Mouse (Mus musculus): ENCODE measurements around the gene Mrps36. TPM values are rescaled to one million over a fixed set of nuclear protein-coding genes. Genes with fewer than 3 reads are reported as not detected.

The Mrps36 gene
- polyA plus RNA-seq, 1 experiment from 2014 or later, result 162 TPM

DNA sequence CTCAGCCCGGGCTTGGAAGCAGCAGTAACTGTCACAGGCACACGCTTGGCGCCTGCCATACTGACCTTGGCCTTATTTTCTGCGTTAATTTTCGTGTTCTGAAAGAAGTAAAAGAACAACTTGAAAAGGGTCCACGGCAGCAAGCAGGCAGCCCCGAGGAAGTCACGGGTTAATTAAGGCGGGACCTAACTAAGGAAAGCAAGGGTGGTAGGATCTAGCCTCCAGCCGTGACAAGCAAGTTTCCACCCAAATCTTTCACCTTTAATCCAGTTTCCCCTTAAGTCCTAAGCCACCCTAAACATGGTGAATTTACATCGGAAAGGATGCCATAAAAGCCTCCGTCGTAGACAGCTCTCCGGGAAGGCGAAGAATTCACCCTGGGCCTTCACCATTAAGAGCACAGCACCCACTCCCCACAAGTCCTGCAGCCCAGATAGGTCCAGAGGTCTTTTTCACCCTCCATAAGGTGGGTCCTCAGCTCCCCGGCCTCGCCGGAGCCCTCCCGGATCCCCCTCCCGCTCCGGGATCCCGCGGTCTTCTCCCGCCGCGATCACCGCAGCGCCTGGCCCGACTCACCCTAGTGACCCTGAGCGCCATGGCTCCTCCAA is 41.5 kb upstream of the Mrps36 start:
- under 1% methylated on average over 29 of the region's 30 CpGs for WGBS
- H3K36me3 ChIP-seq (ENCODE audit: control insufficient read depth, insufficient read depth, low read length), result no peaks in the 10 kb centered on the region
- H3K4me1 ChIP-seq (replicated peaks; ENCODE audit: control insufficient read depth, insufficient read depth), result no peaks in the 10 kb centered on the region
- no peak for TF ChIP-seq CTCF (IDR thresholded peaks at IDR 0.05; ENCODE audit: low read depth)
- no peak for TF ChIP-seq EP300 (optimal IDR thresholded peaks at IDR 0.05)
- no peak overlapping the region for H3K27ac ChIP-seq (replicated peaks)
- peak overlapping the region; percentile 98 for H3K4me2 ChIP-seq (replicated peaks; ENCODE audit: low read depth)
- peak overlapping the region; percentile 59 for H3K9ac ChIP-seq (ENCODE audit: low read length)
- DNase-seq (ENCODE audit: low spot score) (peak; percentile 24), ATAC-seq (ENCODE audit: low FRiP score, low TSS enrichment) (peak; percentile 18)
- peak overlapping the region; percentile 71 for H3K4me3 ChIP-seq (ENCODE audit: low read depth, low read length)
- no peaks in the 10 kb centered on the region for H3K9me3 ChIP-seq (ENCODE audit: control insufficient read depth, low read length)
- H3K27me3 ChIP-seq (ENCODE audit: control insufficient read depth, insufficient read depth, low read length), result no peaks in the 10 kb centered on the region

DNA sequence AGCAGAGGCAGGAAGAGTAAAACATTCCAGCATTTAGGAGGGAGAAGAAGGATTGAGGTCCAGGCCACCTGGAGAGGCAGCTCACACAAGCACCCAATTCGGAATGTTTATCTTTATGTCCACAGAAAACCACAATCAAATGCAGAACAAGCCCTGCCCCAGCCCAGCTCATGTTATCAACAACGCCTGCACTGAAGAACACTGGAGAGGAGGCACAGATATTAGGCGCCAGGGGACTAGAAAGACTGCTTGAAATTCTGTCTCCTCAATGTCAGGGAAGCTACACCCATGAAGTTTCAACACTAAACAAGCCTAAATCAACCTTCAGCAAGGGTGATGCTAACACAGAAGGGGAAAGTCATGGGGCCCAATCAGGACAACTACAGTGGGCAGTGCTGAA is 33.0 kb upstream of the Mrps36 start:
- Histone ChIP-seq H3K9ac (ENCODE audit: low read length) (no peak overlapping the region), H3K4me3 (ENCODE audit: low read depth, low read length) (no peak overlapping the region), H3K27me3 (ENCODE audit: control insufficient read depth, insufficient read depth, low read length) (no peaks in the 10 kb centered on the region), H3K9me3 (ENCODE audit: control insufficient read depth, low read length) (no peaks in the 10 kb centered on the region), H3K4me2 (replicated peaks; ENCODE audit: low read depth) (no peak overlapping the region), H3K27ac (replicated peaks) (no peak overlapping the region), H3K4me1 (replicated peaks; ENCODE audit: control insufficient read depth, insufficient read depth) (0 out of 2 replicates have a peak, but pooled peaks cover 4% of the 10 kb centered on the region), H3K36me3 (ENCODE audit: control insufficient read depth, insufficient read depth, low read length) (no peaks in the 10 kb centered on the region)
- TF ChIP-seq CTCF (IDR thresholded peaks at IDR 0.05; ENCODE audit: low read depth) (no peak), EP300 (optimal IDR thresholded peaks at IDR 0.05) (no peak)
- DNase-seq (ENCODE audit: low spot score) (no peak), ATAC-seq (ENCODE audit: low FRiP score, low TSS enrichment) (no peak)
- WGBS, result 70% methylated on average over 3 of the region's 3 CpGs

DNA sequence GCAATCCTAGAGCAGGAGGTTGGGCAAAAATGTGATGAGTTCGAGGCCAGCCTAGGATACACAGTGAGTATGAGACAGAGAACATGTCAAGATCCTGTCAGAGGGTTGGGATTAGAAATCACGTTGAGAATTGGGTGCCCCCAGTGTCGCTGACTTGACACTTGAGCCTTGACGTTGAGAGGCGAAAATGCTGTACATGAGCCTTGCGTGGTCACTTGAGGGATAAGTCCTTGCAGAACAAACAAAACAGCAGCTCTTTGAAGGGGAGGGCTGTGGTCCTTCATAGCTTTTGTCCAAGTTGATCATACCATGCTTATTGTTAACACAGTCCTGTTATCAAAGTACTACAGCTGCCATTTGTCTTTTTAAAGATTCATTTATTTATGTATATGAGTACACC is 32.3 kb upstream of the Mrps36 start:
- Histone ChIP-seq H3K9me3 (ENCODE audit: control insufficient read depth, low read length) (no peaks in the 10 kb centered on the region), H3K4me3 (ENCODE audit: low read depth, low read length) (no peak overlapping the region), H3K36me3 (ENCODE audit: control insufficient read depth, insufficient read depth, low read length) (no peaks in the 10 kb centered on the region), H3K4me1 (replicated peaks; ENCODE audit: control insufficient read depth, insufficient read depth) (0 out of 2 replicates have a peak, but pooled peaks cover 4% of the 10 kb centered on the region), H3K9ac (ENCODE audit: low read length) (no peak overlapping the region), H3K27ac (replicated peaks) (no peak overlapping the region), H3K27me3 (ENCODE audit: control insufficient read depth, insufficient read depth, low read length) (no peaks in the 10 kb centered on the region), H3K4me2 (replicated peaks; ENCODE audit: low read depth) (no peak overlapping the region)
- no peak for ATAC-seq (ENCODE audit: low FRiP score, low TSS enrichment)
- TF ChIP-seq EP300 (optimal IDR thresholded peaks at IDR 0.05) (no peak), CTCF (IDR thresholded peaks at IDR 0.05; ENCODE audit: low read depth) (no peak)
- WGBS, result 56% methylated on average over 6 of the region's 6 CpGs
- no peak for DNase-seq (ENCODE audit: low spot score)

- Histone ChIP-seq H3K9me3 (ENCODE audit: control insufficient read depth, low read length) (no peaks in the 10 kb centered on the region), H3K27ac (replicated peaks) (no peak overlapping the region), H3K4me3 (ENCODE audit: low read depth, low read length) (peak overlapping the region; percentile 69), H3K27me3 (ENCODE audit: control insufficient read depth, insufficient read depth, low read length) (no peaks in the 10 kb centered on the region), H3K4me2 (replicated peaks; ENCODE audit: low read depth) (peak overlapping the region; percentile 97), H3K4me1 (replicated peaks; ENCODE audit: control insufficient read depth, insufficient read depth) (0 out of 2 replicates have a peak, but pooled peaks cover 4% of the 10 kb centered on the region), H3K36me3 (ENCODE audit: control insufficient read depth, insufficient read depth, low read length) (no peaks in the 10 kb centered on the region), H3K9ac (ENCODE audit: low read length) (peak overlapping the region; percentile 50; the same call in 1 of the 2 replicates)
- TF ChIP-seq CTCF (IDR thresholded peaks at IDR 0.05; ENCODE audit: low read depth) (no peak), EP300 (optimal IDR thresholded peaks at IDR 0.05) (no peak)
- 8% methylated on average over 8 of the region's 8 CpGs for WGBS
- DNase-seq (ENCODE audit: low spot score) (no peak), ATAC-seq (ENCODE audit: low FRiP score, low TSS enrichment) (0 out of 2 replicates have a peak, but pooled peaks have one; percentile 12)
These were observed 31.6 kb upstream of the Mrps36 start for GRCm38 (mm10) chr13:100776056-100776419.

- 0 out of 2 replicates have a peak, but pooled peaks cover 4% of the 10 kb centered on the region for H3K4me1 ChIP-seq (replicated peaks; ENCODE audit: control insufficient read depth, insufficient read depth)
- TF ChIP-seq CTCF (IDR thresholded peaks at IDR 0.05; ENCODE audit: low read depth) (no peak), EP300 (optimal IDR thresholded peaks at IDR 0.05) (no peak)
- under 1% methylated on average over 46 of the region's 46 CpGs for WGBS
- H3K4me2 ChIP-seq (replicated peaks; ENCODE audit: low read depth), result peak within 1 kb of the TSS; percentile 97
- H3K27ac ChIP-seq (replicated peaks), result no peak within 1 kb of the TSS
- peak within 1 kb of the TSS; percentile 69 for H3K4me3 ChIP-seq (ENCODE audit: low read depth, low read length)
- peaks cover 2% of the 10 kb centered on the region; the same call in 1 of the 2 replicates for H3K36me3 ChIP-seq (ENCODE audit: control insufficient read depth, insufficient read depth, low read length)
- peak within 1 kb of the TSS; percentile 70 for H3K9ac ChIP-seq (ENCODE audit: low read length)
- no peaks in the 10 kb centered on the region for H3K27me3 ChIP-seq (ENCODE audit: control insufficient read depth, insufficient read depth, low read length)
- peak; percentile 85 for DNase-seq (ENCODE audit: low spot score)
- ATAC-seq (ENCODE audit: low FRiP score, low TSS enrichment), result peak; percentile 87
- no peaks in the 10 kb centered on the region for H3K9me3 ChIP-seq (ENCODE audit: control insufficient read depth, low read length)
These were observed 31.0 kb upstream of the Mrps36 start, which contains the start of gene Cenph for GRCm38 (mm10) chr13:100775252-100776055. TSS of gene Cenph (minus strand) at chr13:100775899.
